Mouse (Mus musculus): ENCODE measurements around the gene Pkdrej. TPM values are rescaled to one million over a fixed set of nuclear protein-coding genes. Genes with fewer than 3 reads are reported as not detected.
"Not testable (repeated sequence)": the region's sequence is repeated elsewhere in the genome, so short reads cannot be mapped to it uniquely, and the experiment has no call there.

Pkdrej gene
- polyA plus RNA-seq, 1 experiment from 2014 or later: 0.25 TPM

DNA sequence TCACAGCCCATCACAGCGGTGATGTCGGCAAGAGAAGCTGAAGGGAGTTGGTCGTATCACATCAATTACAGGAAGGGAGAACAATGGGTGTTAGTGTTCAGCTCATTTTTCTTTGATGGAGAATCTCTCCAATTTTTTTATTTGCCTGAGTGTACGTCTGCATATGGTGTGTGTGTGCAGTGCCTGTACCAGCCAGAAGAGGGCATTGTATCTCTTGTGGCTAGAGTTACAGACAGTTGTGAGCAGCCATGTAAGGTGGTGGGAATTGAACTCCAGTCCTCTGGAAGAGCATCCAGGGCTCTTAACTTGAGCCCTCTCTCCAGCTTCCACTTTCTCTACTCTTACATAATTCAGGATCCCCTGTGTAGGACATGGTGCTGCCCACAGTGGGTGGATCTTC lies 38.4 kb downstream of the Pkdrej start:
- Histone ChIP-seq H3K27me3 (ENCODE audit: control insufficient read depth, insufficient read depth, low read length) (no peaks in the 10 kb centered on the region), H3K9me3 (replicated peaks; ENCODE audit: control insufficient read depth, low read length) (no peaks in the 10 kb centered on the region), H3K9ac (ENCODE audit: low read length) (no peak overlapping the region), H3K4me1 (ENCODE audit: control insufficient read depth, insufficient read depth, low read length) (no peaks in the 10 kb centered on the region), H3K36me3 (ENCODE audit: control insufficient read depth, insufficient read depth, low read length) (no peaks in the 10 kb centered on the region), H3K27ac (ENCODE audit: low read length) (no peak overlapping the region), H3K4me3 (replicated peaks; ENCODE audit: low read length) (no peak overlapping the region), H3K4me2 (ENCODE audit: low read depth, low read length) (no peak overlapping the region)
- ATAC-seq (ENCODE audit: insufficient read depth, low FRiP score): no peak
- WGBS: 82% methylated on average over 4 of the region's 4 CpGs

DNA sequence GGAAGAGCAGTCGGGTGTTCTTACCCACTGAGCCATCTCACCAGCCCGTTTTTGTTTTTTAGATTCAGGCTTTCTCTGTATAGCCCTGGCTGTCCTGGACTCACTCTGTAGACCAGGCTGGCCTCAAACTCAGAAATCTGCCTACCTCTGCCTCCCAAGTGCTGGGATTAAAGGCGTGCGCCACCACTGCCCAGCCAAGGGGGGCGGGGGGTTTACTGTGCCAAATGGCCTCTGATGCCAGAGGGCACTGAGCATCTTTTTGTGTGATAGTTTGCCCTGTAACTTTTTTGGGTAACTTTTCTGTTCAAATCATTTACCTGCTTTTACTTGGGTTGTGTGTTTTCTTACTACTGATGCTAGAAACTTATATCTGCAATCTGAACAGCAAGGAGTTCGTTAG lies 42.6 kb downstream of the Pkdrej start:
- not testable (repeated sequence) for H3K36me3 ChIP-seq (ENCODE audit: control insufficient read depth, insufficient read depth, low read length); H3K4me3 ChIP-seq (replicated peaks; ENCODE audit: low read length); ATAC-seq (ENCODE audit: insufficient read depth, low FRiP score); H3K4me1 ChIP-seq (ENCODE audit: control insufficient read depth, insufficient read depth, low read length); H3K9ac ChIP-seq (ENCODE audit: low read length); H3K9me3 ChIP-seq (replicated peaks; ENCODE audit: control insufficient read depth, low read length); H3K27ac ChIP-seq (ENCODE audit: low read length); H3K27me3 ChIP-seq (ENCODE audit: control insufficient read depth, insufficient read depth, low read length); H3K4me2 ChIP-seq (ENCODE audit: low read depth, low read length)
- WGBS: 91% methylated on average over 6 of the region's 6 CpGs

DNA sequence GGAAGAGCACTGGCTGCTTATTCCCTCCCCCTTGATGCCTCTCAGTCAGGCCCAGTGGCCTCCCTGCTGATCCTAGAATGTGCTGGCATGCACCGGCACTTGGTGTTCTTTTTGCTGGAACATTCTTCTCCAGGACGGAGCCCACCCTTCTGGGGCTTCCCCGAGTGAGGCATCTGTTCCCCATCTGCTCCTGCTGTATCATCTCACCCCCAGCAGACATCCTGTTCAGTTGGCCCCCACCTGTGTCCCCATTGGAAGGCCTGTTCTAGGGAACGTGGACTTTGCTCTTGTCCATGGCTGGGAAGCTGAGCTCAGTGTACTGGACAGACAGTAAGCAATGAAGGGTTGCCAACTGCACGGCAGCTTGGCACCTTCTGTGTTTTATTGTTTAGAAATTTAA lies 44.8 kb downstream of the Pkdrej start:
- no peaks in the 10 kb centered on the region for H3K27me3 ChIP-seq (ENCODE audit: control insufficient read depth, insufficient read depth, low read length)
- H3K4me2 ChIP-seq (ENCODE audit: low read depth, low read length): no peak overlapping the region
- H3K4me3 ChIP-seq (replicated peaks; ENCODE audit: low read length): no peak overlapping the region
- no peaks in the 10 kb centered on the region for H3K9me3 ChIP-seq (replicated peaks; ENCODE audit: control insufficient read depth, low read length)
- H3K9ac ChIP-seq (ENCODE audit: low read length): no peak overlapping the region
- no peak overlapping the region for H3K27ac ChIP-seq (ENCODE audit: low read length)
- no peaks in the 10 kb centered on the region for H3K4me1 ChIP-seq (ENCODE audit: control insufficient read depth, insufficient read depth, low read length)
- ATAC-seq (ENCODE audit: insufficient read depth, low FRiP score): no peak
- no peaks in the 10 kb centered on the region for H3K36me3 ChIP-seq (ENCODE audit: control insufficient read depth, insufficient read depth, low read length)
- 72% methylated on average over 5 of the region's 5 CpGs for WGBS

DNA sequence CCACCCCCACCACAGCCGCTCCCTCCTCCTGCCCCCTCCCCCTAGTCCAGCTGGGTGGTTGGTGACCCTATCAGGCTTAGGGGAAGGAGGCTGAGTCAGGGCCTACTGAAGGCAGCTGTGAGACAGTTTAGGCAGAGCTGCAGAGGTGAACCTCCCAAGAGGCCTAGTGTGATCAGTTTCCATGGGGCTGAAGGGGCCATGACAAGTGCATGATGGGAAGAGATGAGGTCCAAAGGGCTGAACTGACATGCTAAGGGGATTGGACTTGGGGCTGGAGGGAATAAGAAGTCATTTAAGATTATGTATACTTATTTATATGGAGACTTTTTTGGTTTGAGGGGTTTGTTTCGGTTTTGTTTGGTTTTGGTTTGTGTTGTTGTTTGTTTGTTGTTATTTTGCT lies 45.3 kb downstream of the Pkdrej start:
- no peak for ATAC-seq (ENCODE audit: insufficient read depth, low FRiP score)
- H3K9me3 ChIP-seq (replicated peaks; ENCODE audit: control insufficient read depth, low read length): no peaks in the 10 kb centered on the region
- no peak overlapping the region for H3K9ac ChIP-seq (ENCODE audit: low read length)
- no peaks in the 10 kb centered on the region for H3K4me1 ChIP-seq (ENCODE audit: control insufficient read depth, insufficient read depth, low read length)
- no peak overlapping the region for H3K4me2 ChIP-seq (ENCODE audit: low read depth, low read length)
- H3K36me3 ChIP-seq (ENCODE audit: control insufficient read depth, insufficient read depth, low read length): no peaks in the 10 kb centered on the region
- H3K27ac ChIP-seq (ENCODE audit: low read length): no peak overlapping the region
- no peaks in the 10 kb centered on the region for H3K27me3 ChIP-seq (ENCODE audit: control insufficient read depth, insufficient read depth, low read length)
- no peak overlapping the region for H3K4me3 ChIP-seq (replicated peaks; ENCODE audit: low read length)
- WGBS: 66% methylated on average over 2 of the region's 2 CpGs

DNA sequence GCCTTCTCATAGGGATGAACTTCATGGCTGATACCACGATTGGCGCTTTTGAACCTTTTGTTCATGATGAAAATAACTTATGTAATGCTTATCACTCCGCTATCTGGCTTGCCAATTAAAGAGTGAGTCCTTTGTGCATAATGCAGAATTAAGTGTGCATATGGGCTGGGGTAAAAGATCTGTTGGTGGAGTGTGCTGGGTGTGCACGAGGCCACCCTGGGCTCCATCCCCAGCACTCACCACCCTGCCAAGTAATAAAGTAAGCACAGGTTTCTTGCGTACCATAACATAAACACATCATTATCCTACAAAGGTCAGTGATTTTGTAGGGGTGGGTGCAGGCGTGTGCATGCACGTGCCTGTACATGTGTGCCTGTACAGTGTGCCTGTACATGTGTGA lies 46.5 kb downstream of the Pkdrej start:
- Histone ChIP-seq H3K9me3 (replicated peaks; ENCODE audit: control insufficient read depth, low read length) (no peaks in the 10 kb centered on the region), H3K27ac (ENCODE audit: low read length) (no peak overlapping the region), H3K4me2 (ENCODE audit: low read depth, low read length) (no peak overlapping the region), H3K4me1 (ENCODE audit: control insufficient read depth, insufficient read depth, low read length) (no peaks in the 10 kb centered on the region), H3K27me3 (ENCODE audit: control insufficient read depth, insufficient read depth, low read length) (no peaks in the 10 kb centered on the region), H3K9ac (ENCODE audit: low read length) (no peak overlapping the region), H3K4me3 (replicated peaks; ENCODE audit: low read length) (no peak overlapping the region), H3K36me3 (ENCODE audit: control insufficient read depth, insufficient read depth, low read length) (no peaks in the 10 kb centered on the region)
- ATAC-seq (ENCODE audit: insufficient read depth, low FRiP score): no peak
- 75% methylated on average over 7 of the region's 7 CpGs for WGBS

DNA sequence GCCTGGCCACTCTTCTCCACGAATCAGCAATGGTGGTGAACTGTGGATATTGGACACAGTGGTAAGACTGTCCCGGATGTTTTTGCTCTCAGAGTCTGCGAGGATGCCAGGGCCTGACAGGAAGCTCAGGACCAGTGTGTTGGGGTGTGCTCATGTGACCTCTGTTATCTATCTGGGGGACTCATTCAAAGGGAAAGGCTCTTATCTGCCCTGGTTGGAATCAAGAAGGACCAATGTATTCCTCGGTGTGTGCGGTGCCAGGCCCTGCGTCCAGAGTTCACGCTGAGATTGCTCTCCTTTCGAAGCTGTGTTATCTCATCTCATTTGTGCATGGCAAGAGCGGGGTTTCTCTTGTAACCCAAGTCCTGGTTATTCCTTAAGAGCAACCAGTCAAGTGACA lies 47.1 kb downstream of the Pkdrej start:
- Histone ChIP-seq H3K36me3 (ENCODE audit: control insufficient read depth, insufficient read depth, low read length) (no peaks in the 10 kb centered on the region), H3K9ac (ENCODE audit: low read length) (no peak overlapping the region), H3K4me1 (ENCODE audit: control insufficient read depth, insufficient read depth, low read length) (no peaks in the 10 kb centered on the region), H3K27ac (ENCODE audit: low read length) (no peak overlapping the region), H3K4me2 (ENCODE audit: low read depth, low read length) (no peak overlapping the region), H3K27me3 (ENCODE audit: control insufficient read depth, insufficient read depth, low read length) (no peaks in the 10 kb centered on the region), H3K9me3 (replicated peaks; ENCODE audit: control insufficient read depth, low read length) (no peaks in the 10 kb centered on the region), H3K4me3 (replicated peaks; ENCODE audit: low read length) (no peak overlapping the region)
- 77% methylated on average over 9 of the region's 9 CpGs for WGBS
- ATAC-seq (ENCODE audit: insufficient read depth, low FRiP score): no peak

DNA sequence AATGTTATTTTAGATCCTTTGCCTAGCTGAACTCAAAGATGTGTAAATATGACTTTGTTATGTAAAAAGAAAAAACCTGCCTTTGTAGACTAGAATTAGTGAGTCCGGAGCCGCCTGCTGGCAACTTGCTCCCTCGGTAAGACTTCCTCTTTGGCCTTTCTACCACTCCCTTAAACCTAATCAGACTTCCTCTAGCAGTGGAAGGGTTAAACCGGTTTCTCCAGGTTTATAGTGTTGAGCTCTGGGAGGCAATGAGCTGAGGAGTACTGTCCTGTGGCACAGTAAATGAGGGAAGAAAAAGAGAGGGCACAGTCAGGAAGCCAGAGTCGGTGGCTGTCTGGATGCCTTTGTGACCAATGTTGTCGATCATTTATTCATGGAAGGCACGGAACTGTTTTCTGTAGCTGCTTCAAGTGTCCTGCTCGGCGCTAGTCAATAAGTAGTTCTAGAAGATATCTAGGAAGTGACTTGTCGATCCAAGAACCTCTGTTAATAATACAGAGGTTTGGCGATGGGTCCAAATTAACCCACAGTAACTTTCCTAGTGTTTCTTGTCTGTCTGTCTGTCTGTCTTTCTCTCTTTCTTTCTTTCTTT lies 49.3 kb downstream of the Pkdrej start:
- Histone ChIP-seq H3K4me3 (replicated peaks; ENCODE audit: low read length) (no peak overlapping the region), H3K4me2 (ENCODE audit: low read depth, low read length) (no peak overlapping the region), H3K27me3 (ENCODE audit: control insufficient read depth, insufficient read depth, low read length) (no peaks in the 10 kb centered on the region), H3K9ac (ENCODE audit: low read length) (no peak overlapping the region), H3K27ac (ENCODE audit: low read length) (peak overlapping the region; percentile 43), H3K9me3 (replicated peaks; ENCODE audit: control insufficient read depth, low read length) (no peaks in the 10 kb centered on the region), H3K36me3 (ENCODE audit: control insufficient read depth, insufficient read depth, low read length) (no peaks in the 10 kb centered on the region), H3K4me1 (ENCODE audit: control insufficient read depth, insufficient read depth, low read length) (no peaks in the 10 kb centered on the region)
- WGBS: 63% methylated on average over 11 of the region's 11 CpGs
- peak; percentile 67 for ATAC-seq (ENCODE audit: insufficient read depth, low FRiP score)

DNA sequence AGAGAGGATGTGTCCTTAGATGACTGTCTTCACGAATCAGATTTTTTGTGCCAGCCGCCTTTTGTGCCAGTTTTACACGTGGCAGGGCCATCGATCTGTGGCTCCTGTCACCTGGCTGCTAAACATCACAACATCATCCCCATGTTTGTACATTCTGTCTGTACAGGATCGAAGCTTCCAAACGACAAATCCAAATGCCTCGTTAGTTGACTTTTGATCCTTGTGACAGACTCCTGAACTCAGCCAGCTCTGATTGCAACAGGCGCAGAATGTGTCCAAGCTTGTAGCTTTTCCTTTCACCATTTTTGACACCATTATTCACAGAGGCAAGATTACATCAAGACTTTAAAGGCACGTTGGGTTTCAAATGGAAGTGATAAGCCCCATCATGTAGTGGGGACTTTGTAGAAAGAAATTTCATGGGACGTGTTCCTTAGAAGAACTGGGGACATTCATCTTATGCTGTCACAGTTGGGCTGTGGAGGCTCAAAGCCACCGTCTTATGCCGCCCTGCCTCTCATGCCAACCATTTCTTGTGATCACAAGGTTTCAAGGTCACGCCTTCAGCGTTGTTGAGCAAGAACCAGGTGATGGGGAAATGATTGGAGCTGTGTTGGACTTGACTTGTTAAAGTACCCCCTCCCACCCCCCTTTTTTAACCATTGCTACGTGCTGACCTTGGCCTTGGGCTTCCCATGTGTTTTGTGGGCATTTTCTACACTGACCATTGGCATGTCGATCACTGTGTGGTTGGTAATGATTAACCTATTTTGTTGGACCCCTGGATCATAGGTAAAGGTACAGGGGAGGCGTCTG lies 50.0 kb downstream of the Pkdrej start:
- H3K9ac ChIP-seq (ENCODE audit: low read length): no peak overlapping the region
- H3K9me3 ChIP-seq (replicated peaks; ENCODE audit: control insufficient read depth, low read length): no peaks in the 10 kb centered on the region
- H3K4me1 ChIP-seq (ENCODE audit: control insufficient read depth, insufficient read depth, low read length): no peaks in the 10 kb centered on the region
- 68% methylated on average over 17 of the region's 17 CpGs for WGBS
- H3K4me2 ChIP-seq (ENCODE audit: low read depth, low read length): no peak overlapping the region
- no peaks in the 10 kb centered on the region for H3K36me3 ChIP-seq (ENCODE audit: control insufficient read depth, insufficient read depth, low read length)
- peak overlapping the region; percentile 43 for H3K27ac ChIP-seq (ENCODE audit: low read length)
- H3K4me3 ChIP-seq (replicated peaks; ENCODE audit: low read length): no peak overlapping the region
- no peaks in the 10 kb centered on the region for H3K27me3 ChIP-seq (ENCODE audit: control insufficient read depth, insufficient read depth, low read length)
- ATAC-seq (ENCODE audit: insufficient read depth, low FRiP score): peak; percentile 80

DNA sequence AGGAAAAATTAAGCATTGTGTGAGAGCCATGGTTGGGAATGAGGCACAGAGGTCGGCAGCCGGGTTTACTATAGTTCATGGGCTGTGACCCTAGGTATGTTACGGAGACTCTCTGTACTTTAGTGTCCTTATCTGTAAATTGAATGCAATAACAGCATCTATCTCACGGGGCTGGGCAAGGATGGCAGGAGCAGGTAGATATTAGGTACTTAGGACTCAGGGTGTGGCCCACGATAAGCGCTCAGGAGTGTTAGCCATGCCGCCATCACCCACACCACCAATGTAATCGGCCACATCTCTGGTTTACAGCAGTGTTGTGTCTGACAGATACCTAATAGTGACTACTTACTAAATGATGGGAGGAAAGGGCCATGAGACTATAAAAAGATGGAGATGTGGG lies 52.5 kb downstream of the Pkdrej start:
- H3K36me3 ChIP-seq (ENCODE audit: control insufficient read depth, insufficient read depth, low read length): no peaks in the 10 kb centered on the region
- H3K27ac ChIP-seq (ENCODE audit: low read length): no peak overlapping the region
- ATAC-seq (ENCODE audit: insufficient read depth, low FRiP score): no peak
- 86% methylated on average over 8 of the region's 8 CpGs for WGBS
- H3K4me2 ChIP-seq (ENCODE audit: low read depth, low read length): no peak overlapping the region
- H3K9me3 ChIP-seq (replicated peaks; ENCODE audit: control insufficient read depth, low read length): no peaks in the 10 kb centered on the region
- no peaks in the 10 kb centered on the region for H3K27me3 ChIP-seq (ENCODE audit: control insufficient read depth, insufficient read depth, low read length)
- H3K4me3 ChIP-seq (replicated peaks; ENCODE audit: low read length): no peak overlapping the region
- H3K9ac ChIP-seq (ENCODE audit: low read length): no peak overlapping the region
- H3K4me1 ChIP-seq (ENCODE audit: control insufficient read depth, insufficient read depth, low read length): no peaks in the 10 kb centered on the region

Data from stomach, embryonic 16.5 days (tissue).